ENCODE assay signal across 9 mouse cellular contexts in the genomic region with DNA sequence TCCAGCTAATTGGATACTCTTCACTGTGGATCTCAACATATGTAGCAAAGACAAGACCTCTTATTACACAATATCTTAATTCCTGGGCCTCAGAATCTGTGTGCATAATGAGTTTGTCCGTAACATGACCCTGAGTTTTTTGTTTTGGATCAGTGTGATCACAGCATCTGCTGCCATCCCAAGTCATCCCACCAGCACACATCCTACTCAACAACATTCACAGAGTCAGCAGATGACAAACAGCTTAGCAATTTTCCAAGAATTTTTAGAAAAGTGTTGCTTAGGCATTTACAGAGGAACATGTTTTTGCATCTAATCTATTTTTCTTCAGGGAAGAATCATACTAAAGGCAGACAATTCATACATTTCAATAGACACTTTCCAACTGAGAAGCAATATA.
"Had no signal": no experiment of that assay in that cellular context is flagged by ENCODE, and none has a peak within 500 bp of the region (broad histone marks: within the 10 kb centered on the region; RNA-seq: fewer than 3 reads in every experiment).

No protein-coding gene starts in this region.

- DNase-seq: kidney, adult 18-20 months; kidney, postnatal 10 days; kidney, postnatal 4 days; lung, adult 2 months; lung, postnatal 36 days; midbrain, embryonic 14.5 days; thymus, postnatal 4 days had no signal

- ATAC-seq: intestine, embryonic 15.5 days; lung, postnatal 0 days had no signal
